Mouse (Mus musculus) MEL (cell line): ENCODE measurements at regions not wholly inside any gene's neighbourhood (a gene's known extent, or its start where the extent isn't known, plus 50 kb on each side); places are given as distances from the start of the nearest gene placed in this dataset.

Source experiments
- DNase-seq: peaks from one replicate; pipeline ENCODE4 v3.0.0; 2011; ENCODE audit warnings: low read depth, low spot score
- H3K27ac ChIP-seq: 2 replicates; pipeline ENCODE4 v1.5.1; 2012; ENCODE audit warnings: low read depth, mild to moderate bottlenecking, control low read depth, low read length, moderate library complexity; ENCODE audit not compliant: control insufficient read depth
- H3K27me3 ChIP-seq, 2 experiments: fragments of 150-350 bp in 1 of 2; sonication (generic) in 1 of 2; 2 replicates each; pipeline ENCODE4 v1.6.1; 2012; ENCODE audit warnings: low read length in 2 of 2, mild to moderate bottlenecking in 2 of 2, improper control_type of control experiment in 1 of 2, moderate library complexity in 1 of 2; ENCODE audit not compliant: insufficient read depth in 2 of 2, control insufficient read depth in 1 of 2
- H3K36me3 ChIP-seq, 2 experiments: 2 replicates each; pipeline ENCODE4 v1.6.1; 2012 to 2014; ENCODE audit warnings: low read length in 2 of 2, improper control_type of control experiment in 1 of 2, inconsistent platforms in 1 of 2, mild to moderate bottlenecking in 1 of 2; ENCODE audit not compliant: insufficient read depth in 2 of 2, control insufficient read depth in 1 of 2
- H3K4me1 ChIP-seq, 2 experiments: fragments of 150-350 bp in 1 of 2; sonication (generic) in 1 of 2; 2 replicates each; pipeline ENCODE4 v1.6.1; 2012; ENCODE audit warnings: low read length in 2 of 2, improper control_type of control experiment in 1 of 2, mild to moderate bottlenecking in 1 of 2; ENCODE audit not compliant: insufficient read depth in 2 of 2, control insufficient read depth in 1 of 2
- H3K4me3 ChIP-seq, 2 experiments: fragments of 150-350 bp in 1 of 2; sonication (generic) in 1 of 2; 2 replicates each; pipeline ENCODE4 v1.5.1; 2012; ENCODE audit warnings: low read depth in 2 of 2, low read length in 2 of 2, mild to moderate bottlenecking in 2 of 2, moderate library complexity in 2 of 2, control low read depth in 1 of 2, improper control_type of control experiment in 1 of 2; ENCODE audit not compliant: control insufficient read depth in 1 of 2, insufficient read depth in 1 of 2
- H3K79me2 ChIP-seq: 2 replicates; pipeline ENCODE4 v1.6.1; 2012; ENCODE audit warnings: mild to moderate bottlenecking, low read length, moderate library complexity; ENCODE audit not compliant: control insufficient read depth, poor library complexity, insufficient read depth
- H3K9ac ChIP-seq: 2 replicates; pipeline ENCODE4 v1.6.1; 2012; ENCODE audit warnings: low read depth, mild to moderate bottlenecking, control low read depth, low read length, moderate library complexity; ENCODE audit not compliant: control insufficient read depth, poor library complexity, severe bottlenecking
- H3K9me3 ChIP-seq: fragments of 150-350 bp; sonication (generic); replicated peaks from 2 replicates; pipeline ENCODE4 v1.6.1; 2012; ENCODE audit warnings: mild to moderate bottlenecking, low read length, improper control_type of control experiment, moderate library complexity; ENCODE audit not compliant: insufficient read depth
- CHD1 ChIP-seq: IDR thresholded peaks from 2 replicates; pipeline ENCODE4 v1.6.1; 2012; ENCODE audit warnings: low read depth, mild to moderate bottlenecking, inconsistent platforms, low read length, improper control_type of control experiment
- CTCF ChIP-seq, 3 experiments: IDR thresholded peaks in 2 of 3; conservative IDR thresholded peaks in 1 of 3; 2 replicates each; pipeline ENCODE4 v1.5.1; 2011 to 2012; ENCODE audit warnings: low read length in 3 of 3, low read depth in 2 of 3, mild to moderate bottlenecking in 2 of 3, improper control_type of control experiment in 1 of 3, inconsistent platforms in 1 of 3, mixed read lengths in 1 of 3, moderate library complexity in 1 of 3; ENCODE audit not compliant: control insufficient read depth in 1 of 3, insufficient read depth in 1 of 3, poor library complexity in 1 of 3, severe bottlenecking in 1 of 3
- E2F4 ChIP-seq: IDR thresholded peaks from 2 replicates; pipeline ENCODE4 v1.6.1; 2011; ENCODE audit warnings: low read depth, low read length, improper control_type of control experiment, borderline replicate concordance
- EP300 ChIP-seq, 2 experiments: IDR thresholded peaks; 2 replicates each; pipeline ENCODE4 v1.6.1; 2011; ENCODE audit warnings: improper control_type of control experiment in 2 of 2, low read length in 2 of 2, low read depth in 1 of 2, mild to moderate bottlenecking in 1 of 2
- ETS1 ChIP-seq: IDR thresholded peaks from 2 replicates; pipeline ENCODE4 v1.6.1; 2012; ENCODE audit warnings: low read depth, mild to moderate bottlenecking, inconsistent platforms, low read length, improper control_type of control experiment, moderate library complexity
- GABPA ChIP-seq: IDR thresholded peaks from 2 replicates; pipeline ENCODE4 v1.6.1; 2012; ENCODE audit warnings: low read depth, mild to moderate bottlenecking, inconsistent platforms, low read length, improper control_type of control experiment, moderate library complexity
- GATA1 ChIP-seq: IDR thresholded peaks from 2 replicates; pipeline ENCODE4 v1.6.1; 2011; ENCODE audit warnings: low read depth, low read length, improper control_type of control experiment
- HCFC1 ChIP-seq: IDR thresholded peaks from 2 replicates; pipeline ENCODE4 v1.6.1; 2012; ENCODE audit warnings: low read depth, mild to moderate bottlenecking, inconsistent platforms, low read length, improper control_type of control experiment, moderate library complexity
- KAT2A ChIP-seq: conservative IDR thresholded peaks from 2 replicates; pipeline ENCODE4 v1.6.1; 2012; ENCODE audit warnings: low read depth, low read length, improper control_type of control experiment, inconsistent platforms
- MAFK ChIP-seq: IDR thresholded peaks from 2 replicates; pipeline ENCODE4 v1.6.1; 2011; ENCODE audit warnings: low read depth, mild to moderate bottlenecking, low read length, improper control_type of control experiment, borderline replicate concordance
- MAX ChIP-seq: IDR thresholded peaks from 2 replicates; pipeline ENCODE4 v1.6.1; 2011; ENCODE audit warnings: low read length, improper control_type of control experiment
- MAZ ChIP-seq: IDR thresholded peaks from 2 replicates; pipeline ENCODE4 v1.6.1; 2012; ENCODE audit warnings: low read depth, mild to moderate bottlenecking, inconsistent platforms, low read length, improper control_type of control experiment
- MXI1 ChIP-seq: IDR thresholded peaks from 2 replicates; pipeline ENCODE4 v1.6.1; 2011; ENCODE audit warnings: mild to moderate bottlenecking, low read depth, low read length, improper control_type of control experiment
- NRF1 ChIP-seq: IDR thresholded peaks from 2 replicates; pipeline ENCODE4 v1.6.1; 2014; ENCODE audit warnings: low read depth, mild to moderate bottlenecking, inconsistent platforms, low read length, improper control_type of control experiment, moderate library complexity; ENCODE audit not compliant: poor library complexity, insufficient read depth, severe bottlenecking
- POLR2A ChIP-seq, 2 experiments: IDR thresholded peaks; 2 replicates each; pipeline ENCODE4 v1.6.1; 2011 to 2012; ENCODE audit warnings: low read length in 2 of 2, mild to moderate bottlenecking in 2 of 2, control low read depth in 1 of 2, improper control_type of control experiment in 1 of 2, low read depth in 1 of 2, moderate library complexity in 1 of 2; ENCODE audit not compliant: control insufficient read depth in 1 of 2, insufficient read depth in 1 of 2, poor library complexity in 1 of 2
- POLR2AphosphoS2 ChIP-seq: IDR thresholded peaks from 2 replicates; pipeline ENCODE4 v1.6.1; 2011; ENCODE audit warnings: low read length, improper control_type of control experiment
- RAD21 ChIP-seq: IDR thresholded peaks from 2 replicates; pipeline ENCODE4 v1.6.1; 2011; ENCODE audit warnings: mild to moderate bottlenecking, low read depth, low read length, improper control_type of control experiment
- SIN3A ChIP-seq: IDR thresholded peaks from 2 replicates; pipeline ENCODE4 v1.6.1; 2012; ENCODE audit warnings: low read length, improper control_type of control experiment, inconsistent platforms
- SMC3 ChIP-seq: IDR thresholded peaks from 2 replicates; pipeline ENCODE4 v1.6.1; 2011; ENCODE audit warnings: low read depth, low read length, improper control_type of control experiment
- TAL1 ChIP-seq: IDR thresholded peaks from 2 replicates; pipeline ENCODE4 v1.6.1; 2012; ENCODE audit warnings: mild to moderate bottlenecking, inconsistent platforms, low read length, moderate library complexity, mixed read lengths
- TBP ChIP-seq: IDR thresholded peaks from 2 replicates; pipeline ENCODE4 v1.8.0; 2011; ENCODE audit warnings: low read depth, low read length, improper control_type of control experiment
- USF2 ChIP-seq, 2 experiments: IDR thresholded peaks; 2 replicates each; pipeline ENCODE4 v1.6.1; 2011 to 2012; ENCODE audit warnings: improper control_type of control experiment in 2 of 2, low read length in 2 of 2, borderline replicate concordance in 1 of 2, inconsistent platforms in 1 of 2, low read depth in 1 of 2, mild to moderate bottlenecking in 1 of 2; ENCODE audit not compliant: insufficient read depth in 1 of 2
- ZKSCAN1 ChIP-seq: IDR thresholded peaks from 2 replicates; pipeline ENCODE4 v1.6.1; 2012; ENCODE audit warnings: low read depth, mild to moderate bottlenecking, inconsistent platforms, low read length, improper control_type of control experiment, moderate library complexity
- ZMIZ1 ChIP-seq: IDR thresholded peaks from 2 replicates; pipeline ENCODE4 v1.6.1; 2012; ENCODE audit warnings: low read depth, mild to moderate bottlenecking, inconsistent platforms, low read length, improper control_type of control experiment, moderate library complexity

GRCm38 (mm10) chr9:61170921-61171320 is 201.2 kb upstream of the Tle3 start:
- H3K9ac ChIP-seq: no peak overlapping the region
- no peaks in the 10 kb centered on the region for H3K4me1 ChIP-seq
- no peaks in the 10 kb centered on the region for H3K27me3 ChIP-seq
- no peak overlapping the region for H3K4me3 ChIP-seq
- H3K27ac ChIP-seq: no peak overlapping the region
- no peak for DNase-seq
- H3K9me3 ChIP-seq: no peaks in the 10 kb centered on the region
- no peaks in the 10 kb centered on the region for H3K79me2 ChIP-seq
- TF ChIP-seq USF2 (IDR thresholded peaks at IDR 0.05; ENCODE audit: borderline replicate concordance in 1 of 2, insufficient read depth in 1 of 2, low read depth in 1 of 2, low read length in 2 of 2) (no peak), SIN3A (no peak), MXI1 (no peak), CTCF (IDR thresholded peaks at IDR 0.05 in 2 of 3, conservative IDR thresholded peaks at IDR 0.05 in 1 of 3; ENCODE audit: control insufficient read depth in 1 of 3, insufficient read depth in 1 of 3, low read depth in 2 of 3, low read length in 3 of 3, poor library complexity in 1 of 3, severe bottlenecking in 1 of 3) (no peak), ETS1 (no peak), TBP (no peak), SMC3 (no peak), POLR2A (IDR thresholded peaks at IDR 0.05; ENCODE audit: control insufficient read depth in 1 of 2, insufficient read depth in 1 of 2, low read depth in 1 of 2, low read length in 2 of 2, poor library complexity in 1 of 2) (no peak), E2F4 (no peak), CHD1 (no peak), GABPA (no peak)
- H3K36me3 ChIP-seq: no peaks in the 10 kb centered on the region

GRCm38 (mm10) chr9:61172421-61172820 is 199.7 kb upstream of the Tle3 start:
- TF ChIP-seq USF2 (IDR thresholded peaks at IDR 0.05; ENCODE audit: borderline replicate concordance in 1 of 2, insufficient read depth in 1 of 2, low read depth in 1 of 2, low read length in 2 of 2): no peak
- no peak for TF ChIP-seq KAT2A
- no peak for TF ChIP-seq MAFK
- TF ChIP-seq EP300 (IDR thresholded peaks at IDR 0.05; ENCODE audit: low read depth in 1 of 2, low read length in 2 of 2): no peak
- TF ChIP-seq MAX: no peak
- no peak for TF ChIP-seq POLR2A (IDR thresholded peaks at IDR 0.05; ENCODE audit: control insufficient read depth in 1 of 2, insufficient read depth in 1 of 2, low read depth in 1 of 2, low read length in 2 of 2, poor library complexity in 1 of 2)
- no peak for TF ChIP-seq SIN3A
- TF ChIP-seq ZKSCAN1: no peak
- TF ChIP-seq RAD21: no peak
- TF ChIP-seq NRF1: no peak
- TF ChIP-seq TBP: no peak
- no peak for TF ChIP-seq GATA1
- TF ChIP-seq MAZ: no peak
- TF ChIP-seq ZMIZ1: no peak
- no peak for TF ChIP-seq GABPA
- no peak for TF ChIP-seq SMC3
- TF ChIP-seq TAL1: no peak
- no peak for TF ChIP-seq HCFC1
- TF ChIP-seq POLR2AphosphoS2: no peak
- no peak for TF ChIP-seq MXI1
- H3K9me3 ChIP-seq: no peaks in the 10 kb centered on the region
- H3K27ac ChIP-seq: no peak overlapping the region
- H3K4me3 ChIP-seq: no peak overlapping the region
- H3K4me1 ChIP-seq: no peaks in the 10 kb centered on the region
- no peak overlapping the region for H3K9ac ChIP-seq
- peaks cover 0 to 2% of the 10 kb centered on the region in 2 experiments; a peak in 1 of 4 replicates for H3K27me3 ChIP-seq
- H3K79me2 ChIP-seq: no peaks in the 10 kb centered on the region
- DNase-seq: no peak
- no peaks in the 10 kb centered on the region for H3K36me3 ChIP-seq
